Mouse (Mus musculus) cerebellum, adult 2 months (tissue): ENCODE results near the gene Cptp. TPM values are rescaled to one million over a fixed set of nuclear protein-coding genes. Genes with fewer than 3 reads are reported as not detected.

ENCODE experiments used
- DNase-seq, 2 experiments: peaks; one replicate each; pipeline ENCODE4 v3.0.0; 2021
- H3K27ac ChIP-seq: fragments of 200-500 bp; 2 replicates; pipeline ENCODE4 v1.5.1; 2012; ENCODE audit warnings: low read length, control low read depth, inconsistent platforms; ENCODE audit not compliant: insufficient read depth
- H3K27me3 ChIP-seq: fragments of 200-500 bp; 2 replicates; pipeline ENCODE4 v1.6.1; 2012; ENCODE audit warnings: inconsistent platforms, mild to moderate bottlenecking, low read length, moderate library complexity; ENCODE audit not compliant: control insufficient read depth, insufficient read depth
- H3K4me1 ChIP-seq: fragments of 200-500 bp; 2 replicates; pipeline ENCODE4 v1.6.1; 2011; ENCODE audit warnings: low read length; ENCODE audit not compliant: control insufficient read depth, insufficient read depth
- H3K4me3 ChIP-seq: fragments of 200-500 bp; replicated peaks from 2 replicates; pipeline ENCODE3; 2011; ENCODE audit warnings: mild to moderate bottlenecking, low read depth, low read length, control low read depth; ENCODE audit not compliant: insufficient read depth
- CTCF ChIP-seq: fragments of 200-500 bp; IDR thresholded peaks from 2 replicates; pipeline ENCODE4 v1.5.1; 2011; ENCODE audit warnings: low read depth, mild to moderate bottlenecking, control low read depth, low read length, moderate library complexity, borderline replicate concordance; ENCODE audit not compliant: insufficient read depth
- POLR2A ChIP-seq: fragments of 200-500 bp; IDR thresholded peaks from 2 replicates; pipeline ENCODE4 v1.6.1; 2011; ENCODE audit warnings: low read length, control low read depth, borderline replicate concordance; ENCODE audit not compliant: insufficient read depth
- WGBS: fragments of 180-500 bp; shearing (Covaris S2); methylation state at CpG from one replicate; pipeline ENCODE4 v1.1.7; 2018; 5-methylcytosine and 5-hydroxymethylcytosine counted together
- polyA plus RNA-seq: library from polyadenylated mRNA; depleted of rRNA; stranded (reverse); fragments of >200 nt; gene quantifications from 2 replicates; pipeline ENCODE4 v1.2.3, GENCODE M21; 2012

Cptp gene
- polyA plus RNA-seq, 1 experiment: 45.1 TPM

- H3K4me1 ChIP-seq: peaks cover 11% of the 10 kb centered on the region
- TF ChIP-seq POLR2A (no peak), CTCF (no peak)
- 0 out of 2 replicates have a peak within 1 kb of the TSS, but pooled peaks have one; percentile 22 for H3K27ac ChIP-seq
- DNase-seq: peak in 1 of 2 experiments; percentile 44
- no peaks in the 10 kb centered on the region for H3K27me3 ChIP-seq
- peak within 1 kb of the TSS; percentile 35 for H3K4me3 ChIP-seq
- 33% methylated on average over 16 of the region's 16 CpGs for WGBS
Measured at GRCm38 (mm10) chr4:155839483-155839910, 29.7 kb downstream of the Cptp start, which contains the start of gene Mxra8. TSS of gene Mxra8 (plus strand) at chr4:155839680.

- no peaks in the 10 kb centered on the region for H3K27me3 ChIP-seq
- 39% methylated on average over 8 of the region's 8 CpGs for WGBS
- TF ChIP-seq CTCF: no peak
- no peak for TF ChIP-seq POLR2A
- H3K4me1 ChIP-seq: peaks cover 11% of the 10 kb centered on the region
- H3K27ac ChIP-seq: no peak overlapping the region
- no peak overlapping the region for H3K4me3 ChIP-seq
- no peak for DNase-seq
Measured at GRCm38 (mm10) chr4:155838187-155839153, 30.8 kb downstream of the Cptp start.

GRCm38 (mm10) chr4:155837404-155838010 is 31.7 kb downstream of the Cptp start:
- Histone ChIP-seq H3K4me3 (no peak overlapping the region), H3K27ac (no peak overlapping the region), H3K27me3 (no peaks in the 10 kb centered on the region), H3K4me1 (peaks cover 17% of the 10 kb centered on the region)
- 24% methylated on average over 11 of the region's 11 CpGs for WGBS
- DNase-seq: no peak
- TF ChIP-seq CTCF: no peak
- TF ChIP-seq POLR2A: no peak

GRCm38 (mm10) chr4:155833836-155834235 is 35.4 kb downstream of the Cptp start:
- H3K27ac ChIP-seq: no peak overlapping the region
- H3K27me3 ChIP-seq: no peaks in the 10 kb centered on the region
- 19% methylated on average over 2 of the region's 2 CpGs for WGBS
- peaks cover 12% of the 10 kb centered on the region for H3K4me1 ChIP-seq
- TF ChIP-seq POLR2A: no peak
- TF ChIP-seq CTCF: peak; percentile 68
- H3K4me3 ChIP-seq: no peak overlapping the region
- peak; percentile 69 to 70 for DNase-seq

- TF ChIP-seq POLR2A (no peak), CTCF (no peak)
- Histone ChIP-seq H3K4me3 (no peak overlapping the region), H3K27ac (no peak overlapping the region), H3K27me3 (no peaks in the 10 kb centered on the region), H3K4me1 (peaks cover 12% of the 10 kb centered on the region)
- no peak for DNase-seq
- WGBS: 87% methylated on average over 4 of the region's 4 CpGs
Measured at GRCm38 (mm10) chr4:155833234-155833633, 36.0 kb downstream of the Cptp start.

GRCm38 (mm10) chr4:155832321-155832720 is 36.9 kb downstream of the Cptp start:
- H3K27me3 ChIP-seq: no peaks in the 10 kb centered on the region
- no peak for DNase-seq
- H3K27ac ChIP-seq: no peak overlapping the region
- 34% methylated on average over 10 of the region's 10 CpGs for WGBS
- peak overlapping the region; percentile 83 for H3K4me3 ChIP-seq
- TF ChIP-seq POLR2A: no peak
- H3K4me1 ChIP-seq: peaks cover 8% of the 10 kb centered on the region

GRCm38 (mm10) chr4:155831831-155832230 is 37.4 kb downstream of the Cptp start:
- TF ChIP-seq POLR2A (no peak), CTCF (no peak)
- H3K27me3 ChIP-seq: no peaks in the 10 kb centered on the region
- H3K4me3 ChIP-seq: peak overlapping the region; percentile 83
- peaks cover 8% of the 10 kb centered on the region for H3K4me1 ChIP-seq
- DNase-seq: no peak
- peak overlapping the region; percentile 44 for H3K27ac ChIP-seq
- WGBS: under 1% methylated on average over 25 of the region's 25 CpGs

GRCm38 (mm10) chr4:155831205-155831766 is 38.0 kb downstream of the Cptp start, which contains the start of gene Aurkaip1:
TSS of gene Aurkaip1 (plus strand) at chr4:155831272.
- TF ChIP-seq POLR2A (peak; percentile 73; the same call in 1 of the 2 replicates), CTCF (peak; percentile 82)
- WGBS: under 1% methylated on average over 49 of the region's 49 CpGs
- H3K27ac ChIP-seq: peak within 1 kb of the TSS; percentile 44

More at GRCm38 (mm10) chr4:155831205-155831766, 38.0 kb downstream of the Cptp start, which contains the start of gene Aurkaip1:
- Histone ChIP-seq H3K27me3 (no peaks in the 10 kb centered on the region), H3K4me1 (peaks cover 8% of the 10 kb centered on the region), H3K4me3 (peak within 1 kb of the TSS; percentile 83)
- peak; percentile 95 to 97 for DNase-seq
